Mouse (Mus musculus) heart, adult 11 months (tissue): ENCODE measurements around the gene Cep170b.

Source experiments
- DNase-seq: peaks from one replicate; pipeline ENCODE4 v3.0.0; 2022

The Cep170b gene

DNA sequence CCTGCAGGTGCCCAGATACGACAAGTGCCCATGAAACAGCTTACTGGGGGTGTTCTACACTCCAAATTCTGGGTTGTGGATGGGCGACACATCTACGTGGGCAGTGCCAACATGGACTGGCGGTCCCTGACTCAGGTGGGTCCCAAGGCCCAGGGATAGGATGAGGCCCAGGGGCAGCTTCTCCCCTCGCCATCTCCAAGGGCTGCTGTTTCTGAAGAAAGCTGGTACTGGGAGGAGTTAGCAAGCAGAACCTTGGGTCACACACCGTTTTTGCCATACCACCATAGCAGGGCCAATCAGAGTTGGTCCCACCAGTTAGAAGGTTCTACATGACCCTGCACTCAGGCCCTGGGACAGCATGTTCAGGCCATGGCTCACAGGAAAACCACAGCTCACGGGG lies 44.7 kb downstream of the Cep170b start:
- peak; percentile 89 for DNase-seq

DNA sequence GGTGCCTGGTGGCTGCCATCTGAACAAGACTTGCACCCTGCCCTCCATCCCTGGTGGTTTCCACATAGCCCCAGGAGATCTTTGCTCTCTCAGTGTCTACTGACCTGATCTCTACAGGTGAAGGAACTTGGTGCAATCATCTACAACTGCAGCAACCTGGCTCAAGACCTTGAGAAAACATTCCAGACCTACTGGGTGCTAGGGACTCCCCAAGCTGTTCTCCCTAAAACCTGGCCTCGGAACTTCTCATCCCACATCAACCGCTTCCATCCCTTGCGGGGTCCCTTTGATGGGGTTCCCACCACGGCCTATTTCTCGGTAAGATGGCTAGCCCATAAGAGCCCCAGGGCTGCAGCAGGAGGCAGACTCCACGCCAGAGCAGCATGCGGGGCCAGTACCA lies 46.3 kb downstream of the Cep170b start:
- peak; percentile 77 for DNase-seq

DNA sequence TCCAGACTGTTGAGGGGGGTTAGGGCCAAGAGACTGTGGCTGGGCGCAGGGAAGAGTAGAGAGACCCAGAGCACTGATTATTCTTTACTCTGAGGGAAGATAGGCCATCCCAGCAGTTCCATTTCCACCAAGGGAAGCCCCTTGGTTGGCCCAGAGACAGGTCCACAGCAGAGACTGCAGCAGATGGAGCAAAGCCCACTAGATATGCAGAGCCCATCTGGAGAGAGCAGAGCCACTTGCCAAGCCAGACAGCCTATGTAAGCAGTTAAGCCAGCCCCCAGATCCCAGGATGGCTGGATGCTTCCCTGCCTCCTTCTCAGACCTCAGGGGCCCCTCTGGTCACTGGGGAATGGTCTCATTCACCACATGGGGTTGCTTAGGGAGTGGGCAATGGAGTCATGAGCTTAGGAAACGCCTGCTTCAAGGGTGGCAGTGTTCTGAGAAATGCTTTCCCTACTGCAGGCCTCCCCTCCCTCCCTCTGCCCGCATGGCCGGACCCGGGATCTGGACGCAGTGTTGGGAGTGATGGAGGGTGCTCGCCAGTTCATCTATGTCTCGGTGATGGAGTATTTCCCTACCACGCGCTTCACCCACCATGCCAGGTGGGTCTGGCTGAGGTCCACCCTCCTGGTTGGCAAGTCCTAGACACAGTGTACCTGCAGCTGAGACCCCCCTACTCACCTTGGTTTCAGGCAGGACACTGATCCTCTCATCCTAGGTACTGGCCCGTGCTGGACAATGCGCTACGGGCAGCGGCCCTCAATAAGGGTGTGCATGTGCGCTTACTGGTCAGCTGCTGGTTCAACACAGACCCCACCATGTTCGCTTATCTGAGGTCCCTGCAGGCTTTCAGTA lies 47.0 kb downstream of the Cep170b start:
- peak; percentile 84 for DNase-seq

DNA sequence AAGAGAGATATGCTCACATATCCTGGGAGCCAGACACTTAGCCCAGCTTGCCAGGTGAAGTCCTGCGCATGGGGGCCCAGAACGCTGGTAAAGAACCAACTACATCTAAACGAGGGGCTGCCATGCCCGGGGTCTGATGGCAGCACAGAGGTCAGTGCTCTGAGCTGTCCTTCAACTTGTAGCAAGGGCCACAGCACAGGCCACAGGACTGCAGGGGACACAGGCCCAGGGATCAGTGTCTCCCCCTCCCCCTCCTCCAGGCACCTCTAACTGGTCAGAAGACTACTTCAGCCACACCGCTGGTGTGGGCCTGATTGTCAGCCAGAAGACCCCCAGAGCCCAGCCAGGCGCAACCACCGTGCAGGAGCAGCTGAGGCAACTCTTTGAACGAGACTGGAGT lies 47.9 kb downstream of the Cep170b start:
- peak; percentile 79 for DNase-seq

DNA sequence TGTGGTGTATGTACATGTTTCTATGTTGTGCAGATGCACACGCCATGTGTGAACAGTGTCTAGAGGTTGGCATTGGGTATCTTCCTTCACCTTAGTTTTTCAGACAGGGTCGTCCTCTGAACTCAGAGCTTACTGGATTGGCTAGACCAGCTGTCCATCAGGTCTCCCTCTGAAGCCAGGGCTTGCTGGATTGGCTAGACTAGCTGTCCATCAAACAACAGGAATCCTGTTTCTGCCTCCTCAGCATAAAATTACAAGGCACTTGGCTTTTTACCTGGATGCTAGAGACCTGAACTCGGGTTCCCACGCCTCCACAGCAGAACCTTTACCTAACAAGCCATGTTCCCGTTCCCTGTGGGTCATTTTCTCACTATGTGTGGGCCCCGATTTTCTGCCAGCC lies 48.8 kb downstream of the Cep170b start:
- DNase-seq: peak; percentile 88

DNA sequence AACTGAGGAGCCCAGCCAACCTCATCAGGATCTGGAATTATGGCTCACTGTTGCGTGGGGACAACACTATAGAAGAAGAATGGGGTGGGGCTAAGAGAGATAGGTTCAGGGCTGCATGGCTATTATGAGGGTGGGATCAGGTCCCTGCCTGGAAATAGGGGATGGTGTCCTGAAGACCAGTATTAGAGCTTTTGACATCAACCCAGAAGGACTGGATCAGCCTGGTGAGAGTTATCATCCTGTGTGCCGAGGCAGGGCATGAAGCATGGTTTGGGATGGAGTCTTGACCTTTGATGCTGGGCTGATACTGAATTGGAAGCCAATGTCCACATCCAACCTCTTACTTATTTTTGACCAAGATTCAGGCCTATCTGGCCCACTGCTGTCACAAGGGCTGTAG lies 49.5 kb downstream of the Cep170b start:
- peak; percentile 70 for DNase-seq

DNA sequence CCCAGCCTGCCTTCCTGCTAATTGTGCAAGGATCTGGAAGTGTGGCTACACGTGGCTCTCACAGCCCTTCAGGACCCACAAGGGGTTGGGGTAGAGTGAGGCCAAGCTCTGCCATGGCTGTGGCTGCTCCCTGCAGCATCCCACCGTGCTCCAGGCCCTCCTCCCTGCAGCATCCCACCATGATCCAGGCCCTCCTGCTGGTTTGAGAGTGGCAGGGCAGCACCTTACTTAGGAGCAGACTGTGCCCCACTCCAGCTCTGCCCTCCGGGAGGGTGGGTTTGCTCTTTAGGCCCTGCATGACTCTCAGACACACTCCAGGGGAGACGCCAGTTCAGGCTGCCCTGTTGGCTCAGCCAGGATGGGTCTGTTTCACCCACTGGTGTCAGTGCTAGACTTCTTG lies 50.1 kb downstream of the Cep170b start:
- DNase-seq: peak; percentile 83

DNA sequence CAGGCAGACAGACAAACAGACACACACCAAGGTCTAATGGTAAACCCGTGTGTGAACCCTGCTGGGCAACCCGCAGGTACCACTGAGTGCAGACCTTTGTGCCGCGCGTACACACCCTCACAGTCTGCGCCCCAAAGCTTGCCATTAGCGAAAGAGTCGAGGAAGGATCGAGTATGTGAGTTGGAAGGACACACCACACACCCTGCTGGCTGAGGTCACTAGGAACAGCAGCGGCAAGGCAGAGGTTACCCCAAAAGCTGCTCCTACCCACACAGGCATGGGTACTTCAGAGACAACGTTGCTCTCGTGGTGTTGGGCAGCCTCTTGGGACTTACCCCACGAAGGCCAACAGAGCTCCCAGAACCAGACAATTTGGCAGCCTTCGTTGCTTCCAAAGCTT lies 52.1 kb downstream of the Cep170b start:
- DNase-seq: no peak

DNA sequence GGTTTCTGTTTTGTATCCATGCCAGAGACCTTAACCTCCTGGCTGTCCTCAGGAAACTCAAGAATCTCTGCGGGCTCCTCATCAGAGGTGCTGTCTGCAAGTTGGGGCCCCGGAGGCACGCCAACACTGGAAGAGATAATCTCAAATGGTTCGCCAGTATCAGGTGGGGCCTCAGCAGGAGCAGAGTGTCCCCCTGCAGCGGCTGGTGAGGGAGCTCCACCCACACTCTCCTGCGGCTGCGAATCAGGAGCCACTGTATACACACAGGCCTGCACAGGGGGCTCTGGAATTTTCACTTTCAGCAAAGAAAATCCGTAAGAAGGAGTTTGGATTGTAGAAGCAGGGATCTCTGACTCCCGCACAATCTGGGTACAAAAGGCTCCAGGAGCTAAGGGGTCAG lies 53.1 kb downstream of the Cep170b start:
- DNase-seq: peak; percentile 81

DNA sequence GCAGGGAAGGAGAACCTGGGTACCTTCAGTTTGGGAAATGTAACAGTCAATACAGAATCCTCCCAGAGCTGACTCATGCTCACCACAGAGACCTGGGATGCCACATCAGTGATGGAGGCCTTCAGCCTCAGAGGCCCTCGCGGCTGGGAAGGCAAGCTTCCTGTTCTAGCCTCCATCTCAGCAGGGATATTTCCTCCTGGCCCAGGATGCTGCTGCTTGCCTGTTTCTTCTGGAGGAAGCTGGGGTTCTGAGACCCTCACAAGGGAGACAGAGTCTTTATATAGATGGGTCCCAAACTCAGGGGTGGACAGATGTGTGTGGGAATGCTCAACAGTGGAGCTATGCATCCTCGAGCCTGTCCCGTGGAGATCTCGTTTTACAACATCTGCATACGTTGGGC lies 53.8 kb downstream of the Cep170b start:
- peak; percentile 77 for DNase-seq

DNA sequence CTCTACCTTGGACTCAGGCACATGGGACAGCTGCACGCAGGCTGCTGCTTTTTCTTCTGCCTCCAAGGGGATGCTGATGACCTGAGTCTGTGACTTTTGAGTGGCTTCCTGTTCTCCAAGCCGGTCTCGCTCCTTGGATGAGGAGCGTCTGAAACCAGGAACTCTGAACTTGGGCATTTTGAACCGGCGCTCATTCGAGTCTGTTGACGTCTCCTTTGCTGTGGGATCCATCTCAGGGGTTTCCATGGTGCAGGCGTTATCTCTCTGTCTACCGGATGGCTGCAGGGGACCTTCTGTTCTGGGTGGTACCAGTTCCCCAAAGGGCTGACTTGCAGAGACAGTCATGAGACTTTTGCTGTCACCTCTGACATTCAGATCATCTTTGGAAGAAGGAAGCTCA lies 54.2 kb downstream of the Cep170b start:
- DNase-seq: peak; percentile 72

DNA sequence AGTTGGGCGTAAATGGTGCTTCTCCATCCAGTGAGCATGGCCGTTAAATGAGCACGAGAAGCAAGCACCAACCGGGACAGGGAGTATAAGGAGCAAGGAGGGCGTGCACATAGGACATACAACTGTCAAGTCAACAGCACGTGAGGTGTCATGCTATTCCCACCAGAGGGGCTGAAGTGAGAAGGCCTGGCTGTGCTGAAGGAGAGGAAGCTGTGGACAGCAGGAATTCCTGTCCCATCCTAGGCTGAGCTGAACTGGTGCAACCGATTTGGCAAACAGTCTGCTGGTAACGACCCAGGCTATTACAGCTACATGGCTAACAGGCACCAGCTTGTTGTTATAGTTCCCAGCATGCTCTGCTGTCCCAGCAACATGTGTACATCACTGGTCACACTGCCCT lies 70.8 kb downstream of the Cep170b start:
- peak; percentile 92 for DNase-seq

DNA sequence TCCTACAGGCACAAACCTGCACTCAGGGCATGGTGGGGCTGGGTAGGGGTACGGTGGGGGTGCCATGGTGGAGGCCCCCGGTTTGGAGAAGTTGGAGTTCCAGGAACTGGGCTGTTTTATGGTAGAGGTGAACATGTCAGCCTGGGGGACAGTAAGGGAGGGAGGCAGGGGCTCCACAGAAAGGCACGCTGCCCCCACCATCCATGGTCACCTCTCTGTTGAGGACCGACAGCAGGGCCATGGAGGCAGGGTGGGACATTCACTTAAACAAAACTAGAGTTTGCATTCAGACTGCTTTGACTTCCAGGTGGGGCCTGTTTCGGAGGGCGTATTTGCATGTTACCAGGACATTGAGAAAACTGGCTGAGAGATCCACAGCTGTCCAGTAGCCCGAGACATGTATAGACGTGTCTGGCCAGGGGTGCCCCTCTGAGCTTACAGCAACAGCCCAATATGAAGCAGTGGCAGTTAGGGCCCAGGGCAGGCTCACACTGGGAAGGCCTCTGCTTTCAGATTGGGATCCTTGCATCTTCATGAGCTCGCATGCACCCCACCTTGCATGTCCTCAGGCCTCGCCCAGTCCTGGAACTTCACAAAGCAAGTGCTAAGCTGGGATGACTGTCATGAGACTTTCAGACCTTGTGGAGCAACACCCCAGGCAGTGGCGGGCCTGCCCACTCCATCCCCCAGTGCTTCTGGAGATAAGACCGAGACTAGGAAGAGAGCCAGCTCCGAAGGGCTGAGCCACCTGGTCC lies 73.5 kb downstream of the Cep170b start:
- DNase-seq: peak; percentile 99

DNA sequence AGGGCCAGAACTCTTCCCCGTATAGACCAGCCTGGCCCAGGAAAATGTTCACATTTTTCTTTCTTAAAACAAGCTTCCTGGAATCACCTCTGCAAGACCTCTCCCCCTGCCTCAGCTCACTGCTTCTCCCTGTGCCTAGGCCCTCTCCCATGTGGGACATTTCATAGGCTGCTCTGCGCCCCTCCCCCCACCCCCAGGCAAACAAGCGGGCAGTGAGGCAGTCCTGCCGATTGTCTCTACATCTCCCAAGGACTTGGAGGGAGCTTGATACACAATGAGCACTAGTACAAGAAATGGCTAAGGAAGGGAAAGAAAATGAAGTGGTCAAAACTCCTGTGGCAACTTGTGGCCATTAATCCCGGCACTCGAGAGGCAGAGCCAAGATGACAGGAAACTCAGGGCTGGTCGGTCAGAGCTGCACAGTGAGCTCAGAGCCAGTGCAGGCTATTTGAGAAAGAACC lies 74.1 kb downstream of the Cep170b start:
- no peak for DNase-seq

DNA sequence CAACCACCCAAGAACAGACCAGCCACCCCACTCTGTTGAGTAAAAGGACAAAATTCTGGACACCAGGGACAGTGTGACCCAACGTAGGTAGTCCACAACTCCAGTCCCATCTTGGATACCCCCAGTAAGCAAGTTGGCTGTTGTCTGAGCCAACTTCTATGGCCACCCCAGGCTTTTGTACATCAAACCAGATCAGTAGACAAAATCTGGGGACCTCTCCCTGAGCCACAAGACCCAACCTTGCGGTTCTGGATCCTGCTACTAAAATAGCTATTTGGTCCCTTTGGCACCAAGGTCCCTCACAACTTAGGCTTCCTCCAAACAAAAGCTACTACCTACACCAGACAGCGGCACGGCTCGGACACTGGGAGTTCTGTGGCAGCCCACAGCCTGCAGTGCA lies 74.7 kb downstream of the Cep170b start:
- DNase-seq: peak; percentile 90

DNA sequence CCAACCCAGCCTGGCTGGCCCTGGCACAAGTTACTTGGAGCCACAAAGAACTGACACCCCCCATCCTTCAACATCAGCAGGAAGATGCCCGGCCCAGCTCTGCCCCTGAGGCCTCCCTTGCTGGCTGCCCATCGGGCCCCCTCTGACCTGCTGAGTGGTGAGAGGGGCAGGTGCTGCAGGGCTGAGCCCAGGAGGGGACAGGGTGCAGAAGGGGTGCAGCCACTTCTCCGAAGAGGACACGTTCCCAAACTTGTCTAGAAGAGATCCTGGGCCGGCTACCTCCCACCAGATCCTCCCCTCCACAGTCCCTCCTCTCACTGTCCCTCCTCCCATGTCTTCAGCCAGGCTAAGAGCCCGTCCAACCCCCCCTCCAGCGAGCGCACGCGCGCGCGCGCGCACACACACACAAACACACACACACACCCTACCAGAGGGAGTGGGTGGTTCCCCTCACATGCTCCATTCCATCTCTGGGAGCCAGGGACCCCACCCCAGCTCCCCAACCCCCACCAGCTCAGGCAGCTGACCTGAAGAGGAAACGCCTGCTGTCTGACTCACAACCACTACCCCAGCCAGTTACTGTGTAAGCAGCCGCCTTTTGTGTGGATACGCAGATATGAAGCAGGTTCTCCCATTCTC lies 75.3 kb downstream of the Cep170b start:
- DNase-seq: peak; percentile 99
